Mouse (Mus musculus) embryonic facial prominence, embryonic 11.5 days (tissue): Measurements from ENCODE around the gene Gnao1. TPM values are rescaled to one million over a fixed set of nuclear protein-coding genes. Genes with fewer than 3 reads are reported as not detected.

Experiments
- ATAC-seq: fragments of 200-750 bp; cut with Nextera tagmentation; replicated peaks from 2 replicates; pipeline ENCODE4 v1.8.0; 2017; ENCODE audit warnings: low read depth; ENCODE audit not compliant: insufficient number of reproducible peaks, low FRiP score, low TSS enrichment
- DNase-seq: peaks from one replicate; pipeline ENCODE4 v3.0.0-alpha.2; 2015; ENCODE audit warnings: low spot score
- H3K27ac ChIP-seq: fragments of 300-500 bp; sonication (generic); replicated peaks from 2 replicates; pipeline ENCODE4 v1.5.1; 2014; ENCODE audit warnings: mild to moderate bottlenecking, low read depth, low read length, control low read depth
- H3K27me3 ChIP-seq: fragments of 300-500 bp; sonication (generic); 2 replicates; pipeline ENCODE4 v1.6.1; 2014; ENCODE audit warnings: mild to moderate bottlenecking, low read length, moderate library complexity, mixed read lengths; ENCODE audit not compliant: control insufficient read depth, insufficient read depth
- H3K36me3 ChIP-seq: fragments of 300-500 bp; sonication (generic); replicated peaks from 2 replicates; pipeline ENCODE4 v1.6.1; 2014; ENCODE audit warnings: low read depth, mild to moderate bottlenecking, low read length, moderate library complexity, mixed read lengths; ENCODE audit not compliant: control insufficient read depth, insufficient read depth
- H3K4me1 ChIP-seq: fragments of 300-500 bp; sonication (generic); 2 replicates; pipeline ENCODE4 v1.6.1; 2014; ENCODE audit warnings: low read length, mixed read lengths; ENCODE audit not compliant: control insufficient read depth, insufficient read depth
- H3K4me2 ChIP-seq: fragments of 300-500 bp; sonication (generic); 2 replicates; pipeline ENCODE4 v1.6.1; 2014; ENCODE audit warnings: low read depth, mild to moderate bottlenecking, control low read depth, low read length, moderate library complexity
- H3K4me3 ChIP-seq: fragments of 300-500 bp; sonication (generic); 2 replicates; pipeline ENCODE4 v1.5.1; 2014; ENCODE audit warnings: low read depth, low read length, control low read depth
- H3K9ac ChIP-seq: fragments of 300-500 bp; sonication (generic); replicated peaks from 2 replicates; pipeline ENCODE4 v1.6.1; 2014; ENCODE audit warnings: mild to moderate bottlenecking, control low read depth, low read length
- H3K9me3 ChIP-seq: fragments of 300-500 bp; sonication (generic); replicated peaks from 2 replicates; pipeline ENCODE4 v1.6.1; 2016; ENCODE audit warnings: mild to moderate bottlenecking, low read length, inconsistent platforms, mixed read lengths; ENCODE audit not compliant: control insufficient read depth
- WGBS: fragments of 180-500 bp; shearing (Covaris S2); extraction: QIAGEN DNeasy Blood & Tissue Kit; methylation state at CpG from one replicate; pipeline ENCODE4 v1.1.7; 2014; 5-methylcytosine and 5-hydroxymethylcytosine counted together
- polyA plus RNA-seq: library from polyadenylated mRNA; unstranded; fragments of >200 nt; fragmentation: Nextera tagmentation; extraction: Ambion mirVana; gene quantifications from 2 replicates; pipeline ENCODE4 v1.2.1, GENCODE M21; 2014

Gene Gnao1
- polyA plus RNA-seq, 1 experiment from 2014 or later, result 11.5 TPM

DNA sequence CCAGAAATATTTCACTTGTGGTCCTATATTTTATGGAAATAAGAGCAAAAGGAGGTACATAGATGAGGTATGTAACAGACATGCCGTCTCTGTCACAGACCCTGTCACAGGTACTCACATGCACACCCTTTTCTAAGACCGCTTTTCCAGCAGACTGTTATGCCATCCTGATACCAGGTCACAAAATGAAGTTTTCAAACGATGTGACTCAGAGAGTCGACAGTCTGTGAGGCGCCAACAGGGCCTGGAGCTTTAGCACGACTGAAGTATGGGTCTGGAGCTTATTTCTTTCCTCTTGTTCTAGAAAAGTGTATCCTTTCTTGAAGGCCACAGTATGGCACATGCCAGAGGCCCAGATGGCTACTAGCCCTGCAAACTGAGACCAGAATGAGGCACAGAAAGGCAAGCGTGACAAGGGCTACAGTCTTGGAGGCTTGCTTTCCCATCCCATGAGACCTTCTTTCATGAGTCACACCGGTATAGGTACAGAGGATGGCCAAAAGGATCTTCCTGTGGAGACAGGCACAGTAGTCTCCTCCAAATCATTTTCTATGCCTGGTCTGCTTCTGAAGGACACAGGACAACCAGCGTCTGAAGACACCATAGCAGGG, 43.2 kb downstream of the Gnao1 start:
- no peak overlapping the region for H3K27ac ChIP-seq
- H3K4me1 ChIP-seq, result no peaks in the 10 kb centered on the region
- H3K4me2 ChIP-seq, result no peak overlapping the region
- H3K27me3 ChIP-seq, result no peaks in the 10 kb centered on the region
- ATAC-seq (no peak), DNase-seq (no peak)
- H3K9ac ChIP-seq, result no peak overlapping the region
- no peaks in the 10 kb centered on the region for H3K9me3 ChIP-seq
- H3K36me3 ChIP-seq, result no peaks in the 10 kb centered on the region
- no peak overlapping the region for H3K4me3 ChIP-seq
- 90% methylated on average over 9 of the region's 9 CpGs for WGBS

DNA sequence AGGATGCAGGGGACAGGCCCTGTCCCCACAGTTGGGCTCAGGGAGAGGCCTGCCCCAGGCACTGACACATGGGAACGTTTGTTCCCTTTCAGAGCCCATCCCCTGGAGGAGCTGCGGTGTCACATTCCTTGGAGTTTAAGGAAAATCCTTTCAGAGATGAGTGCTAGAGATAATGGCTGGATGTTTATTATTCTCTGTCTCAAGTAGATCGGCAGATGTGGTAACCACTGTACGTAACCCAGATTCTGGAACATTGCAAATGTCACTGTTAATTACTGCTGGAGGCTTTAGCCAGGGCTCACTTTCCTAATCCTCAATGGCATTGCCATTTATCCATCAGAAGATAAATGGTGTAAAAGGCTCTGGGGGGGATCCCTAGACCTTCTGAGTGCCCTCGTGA, 44.9 kb downstream of the Gnao1 start:
- Histone ChIP-seq H3K27ac (no peak overlapping the region), H3K4me3 (no peak overlapping the region), H3K9me3 (no peaks in the 10 kb centered on the region), H3K4me1 (no peaks in the 10 kb centered on the region), H3K36me3 (no peaks in the 10 kb centered on the region), H3K4me2 (no peak overlapping the region), H3K27me3 (no peaks in the 10 kb centered on the region), H3K9ac (no peak overlapping the region)
- DNase-seq (peak; percentile 48), ATAC-seq (no peak)
- 25% methylated on average over 5 of the region's 5 CpGs for WGBS

GRCm38 (mm10) chr8:93855272-93855671, 45.5 kb downstream of the Gnao1 start:
- no peak overlapping the region for H3K4me2 ChIP-seq
- H3K4me1 ChIP-seq, result no peaks in the 10 kb centered on the region
- no peak for DNase-seq
- no peaks in the 10 kb centered on the region for H3K9me3 ChIP-seq
- no peak for ATAC-seq
- no peak overlapping the region for H3K9ac ChIP-seq
- WGBS, result 59% methylated on average over 4 of the region's 4 CpGs
- no peak overlapping the region for H3K4me3 ChIP-seq
- no peak overlapping the region for H3K27ac ChIP-seq
- H3K27me3 ChIP-seq, result no peaks in the 10 kb centered on the region
- H3K36me3 ChIP-seq, result no peaks in the 10 kb centered on the region

DNA sequence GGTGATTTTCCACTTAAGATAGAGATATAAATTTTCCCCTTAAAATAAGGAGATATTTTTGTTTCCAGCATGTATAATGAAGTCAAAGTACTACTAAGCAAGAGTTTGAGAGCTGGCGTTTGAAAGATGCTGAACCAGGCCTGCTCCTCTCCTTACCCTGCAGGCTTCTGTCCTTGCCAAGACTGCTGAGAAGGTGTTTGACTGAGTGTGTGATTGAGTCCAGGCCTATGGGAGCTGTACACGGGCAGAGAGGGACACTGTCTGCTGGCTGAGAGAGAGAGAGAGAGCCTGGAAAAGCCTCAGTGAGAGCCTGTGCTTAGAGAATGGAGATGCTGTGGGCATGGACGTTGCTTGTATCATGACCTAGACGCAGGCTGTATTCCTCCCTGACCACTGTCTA, 47.4 kb downstream of the Gnao1 start:
- 75% methylated on average over 4 of the region's 4 CpGs for WGBS
- Histone ChIP-seq H3K27me3 (no peaks in the 10 kb centered on the region), H3K9me3 (no peaks in the 10 kb centered on the region), H3K9ac (no peak overlapping the region), H3K4me2 (no peak overlapping the region), H3K27ac (no peak overlapping the region), H3K4me3 (no peak overlapping the region), H3K4me1 (no peaks in the 10 kb centered on the region), H3K36me3 (no peaks in the 10 kb centered on the region)
- DNase-seq (no peak), ATAC-seq (no peak)

GRCm38 (mm10) chr8:93858286-93858685, 48.5 kb downstream of the Gnao1 start:
- no peak overlapping the region for H3K9ac ChIP-seq
- H3K4me1 ChIP-seq, result no peaks in the 10 kb centered on the region
- no peaks in the 10 kb centered on the region for H3K36me3 ChIP-seq
- H3K4me3 ChIP-seq, result no peak overlapping the region
- ATAC-seq (no peak), DNase-seq (no peak)
- no peaks in the 10 kb centered on the region for H3K27me3 ChIP-seq
- no peak overlapping the region for H3K27ac ChIP-seq
- WGBS, result 59% methylated on average over 1 of the region's 1 CpGs
- H3K4me2 ChIP-seq, result no peak overlapping the region
- no peaks in the 10 kb centered on the region for H3K9me3 ChIP-seq

- no peak overlapping the region for H3K4me2 ChIP-seq
- DNase-seq (peak; percentile 57), ATAC-seq (no peak)
- no peaks in the 10 kb centered on the region for H3K4me1 ChIP-seq
- no peaks in the 10 kb centered on the region for H3K36me3 ChIP-seq
- 26% methylated on average over 4 of the region's 4 CpGs for WGBS
- no peak overlapping the region for H3K4me3 ChIP-seq
- no peak overlapping the region for H3K27ac ChIP-seq
- H3K9ac ChIP-seq, result no peak overlapping the region
- no peaks in the 10 kb centered on the region for H3K27me3 ChIP-seq
- H3K9me3 ChIP-seq, result no peaks in the 10 kb centered on the region
Measured at GRCm38 (mm10) chr8:93860020-93860419, 50.3 kb downstream of the Gnao1 start.

GRCm38 (mm10) chr8:93864064-93864463, 54.3 kb downstream of the Gnao1 start:
- Histone ChIP-seq H3K4me1 (no peaks in the 10 kb centered on the region), H3K27me3 (no peaks in the 10 kb centered on the region), H3K27ac (no peak overlapping the region), H3K36me3 (no peaks in the 10 kb centered on the region), H3K9me3 (no peaks in the 10 kb centered on the region), H3K9ac (no peak overlapping the region), H3K4me3 (no peak overlapping the region), H3K4me2 (no peak overlapping the region)
- ATAC-seq (no peak), DNase-seq (no peak)
- 64% methylated on average over 7 of the region's 7 CpGs for WGBS

GRCm38 (mm10) chr8:93866271-93866670, 56.5 kb downstream of the Gnao1 start:
- no peaks in the 10 kb centered on the region for H3K27me3 ChIP-seq
- H3K9ac ChIP-seq, result no peak overlapping the region
- no peak overlapping the region for H3K4me3 ChIP-seq
- no peaks in the 10 kb centered on the region for H3K4me1 ChIP-seq
- 85% methylated on average over 7 of the region's 7 CpGs for WGBS
- DNase-seq (no peak), ATAC-seq (no peak)
- no peaks in the 10 kb centered on the region for H3K9me3 ChIP-seq
- H3K27ac ChIP-seq, result no peak overlapping the region
- no peaks in the 10 kb centered on the region for H3K36me3 ChIP-seq
- H3K4me2 ChIP-seq, result no peak overlapping the region
